Mouse (Mus musculus) testis, adult 2 months (tissue): Measurements from ENCODE around the gene Rad9b. TPM values are rescaled to one million over a fixed set of nuclear protein-coding genes. Genes with fewer than 3 reads are reported as not detected.

Experiments used
- H3K27ac ChIP-seq: fragments of 200-500 bp; 2 replicates; pipeline ENCODE4 v1.5.1; 2012; ENCODE audit warnings: low read depth, low read length; ENCODE audit not compliant: control insufficient read depth, insufficient read depth
- H3K27me3 ChIP-seq: fragments of 200-500 bp; 2 replicates; pipeline ENCODE4 v1.6.1; 2012; ENCODE audit warnings: mild to moderate bottlenecking, low read length, moderate library complexity; ENCODE audit not compliant: control insufficient read depth, insufficient read depth
- H3K36me3 ChIP-seq: fragments of 200-500 bp; 2 replicates; pipeline ENCODE4 v1.6.1; 2012; ENCODE audit warnings: mild to moderate bottlenecking, low read length; ENCODE audit not compliant: control insufficient read depth, insufficient read depth
- H3K4me1 ChIP-seq: fragments of 200-500 bp; 2 replicates; pipeline ENCODE4 v1.6.1; 2012; ENCODE audit warnings: low read length; ENCODE audit not compliant: control insufficient read depth, insufficient read depth
- H3K4me3 ChIP-seq: fragments of 200-500 bp; 2 replicates; pipeline ENCODE4 v1.5.1; 2012; ENCODE audit warnings: low read depth, mild to moderate bottlenecking, low read length, moderate library complexity, mixed read lengths; ENCODE audit not compliant: control insufficient read depth
- CTCF ChIP-seq: fragments of 200-500 bp; IDR thresholded peaks from 2 replicates; pipeline ENCODE4 v1.5.1; 2012; ENCODE audit warnings: low read depth, mild to moderate bottlenecking, inconsistent platforms, low read length, moderate library complexity; ENCODE audit not compliant: control insufficient read depth, insufficient read depth, insufficient replicate concordance
- POLR2A ChIP-seq: fragments of 200-500 bp; IDR thresholded peaks from 2 replicates; pipeline ENCODE4 v1.6.1; 2012; ENCODE audit warnings: low read depth, mild to moderate bottlenecking, inconsistent platforms, low read length, moderate library complexity; ENCODE audit not compliant: control insufficient read depth
- polyA plus RNA-seq: library from polyadenylated mRNA; depleted of rRNA; stranded (reverse); fragments of >200 nt; gene quantifications from 2 replicates; pipeline ENCODE4 v1.2.3, GENCODE M21; 2012

The Rad9b gene
- polyA plus RNA-seq, 1 experiment, result 28.0 TPM

DNA sequence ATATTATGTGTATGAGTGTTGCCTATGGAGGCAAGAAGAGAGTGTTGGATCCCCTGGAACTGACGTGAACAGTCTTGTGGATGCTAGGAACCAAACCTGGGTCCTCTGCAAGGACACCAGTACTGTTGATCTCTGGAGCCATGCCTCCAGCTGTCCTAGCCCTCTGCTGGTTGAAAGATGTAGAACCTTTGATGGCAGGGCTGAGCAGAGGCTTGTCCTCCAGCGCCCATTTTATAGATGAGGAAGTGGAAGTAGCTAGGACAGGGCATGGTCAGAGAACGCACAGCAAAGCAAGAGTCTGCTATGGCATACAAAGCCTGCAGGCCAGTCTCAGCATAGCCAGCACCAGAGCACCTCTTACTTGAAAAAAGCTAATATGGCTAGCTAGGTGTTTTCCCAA is 35.9 kb downstream of the Rad9b start:
- Histone ChIP-seq H3K36me3 (no peaks in the 10 kb centered on the region; the same call in none of the 2 replicates), H3K27ac (no peak overlapping the region), H3K27me3 (no peaks in the 10 kb centered on the region), H3K4me3 (no peak overlapping the region), H3K4me1 (peaks cover 4% of the 10 kb centered on the region; the same call in 1 of the 2 replicates)
- peak; percentile 5; the same call in 1 of the 2 replicates for TF ChIP-seq CTCF
- no peak for TF ChIP-seq POLR2A

DNA sequence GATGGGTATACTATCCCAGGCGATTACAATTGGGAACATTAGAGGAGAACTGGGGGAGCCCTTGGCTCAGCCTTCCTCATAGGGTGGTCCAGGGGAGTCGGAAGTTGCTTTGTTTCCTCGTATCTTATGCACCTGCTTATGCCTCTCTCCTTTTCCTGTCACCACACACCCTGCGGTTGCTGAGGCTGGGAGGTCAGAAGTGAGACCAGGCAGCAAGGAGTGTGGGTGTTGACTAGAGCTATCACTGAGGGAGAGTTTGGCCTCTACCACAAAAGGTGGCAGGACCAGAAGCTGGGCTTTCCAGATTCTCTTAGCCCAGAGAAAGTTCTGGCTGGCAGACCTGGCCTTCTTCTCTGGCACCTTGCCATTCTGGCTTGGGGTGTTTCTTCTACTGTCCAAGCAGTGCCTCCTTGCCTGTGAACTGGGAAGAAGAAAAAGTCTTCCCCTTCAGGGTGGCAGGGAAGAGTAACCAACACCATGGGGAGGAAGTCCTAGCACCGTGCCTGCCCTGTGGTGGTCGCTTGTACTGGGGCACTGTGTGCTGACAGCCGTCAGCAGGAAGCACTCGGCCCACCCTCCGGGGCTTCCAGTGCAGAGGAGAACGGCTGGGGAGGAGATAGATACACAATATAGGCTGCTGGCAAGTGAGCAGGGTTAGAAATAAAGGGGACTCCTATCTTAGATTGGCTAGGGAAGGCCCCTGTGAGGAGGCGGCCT is 36.5 kb downstream of the Rad9b start:
- H3K36me3 ChIP-seq, result no peaks in the 10 kb centered on the region; the same call in none of the 2 replicates

DNA sequence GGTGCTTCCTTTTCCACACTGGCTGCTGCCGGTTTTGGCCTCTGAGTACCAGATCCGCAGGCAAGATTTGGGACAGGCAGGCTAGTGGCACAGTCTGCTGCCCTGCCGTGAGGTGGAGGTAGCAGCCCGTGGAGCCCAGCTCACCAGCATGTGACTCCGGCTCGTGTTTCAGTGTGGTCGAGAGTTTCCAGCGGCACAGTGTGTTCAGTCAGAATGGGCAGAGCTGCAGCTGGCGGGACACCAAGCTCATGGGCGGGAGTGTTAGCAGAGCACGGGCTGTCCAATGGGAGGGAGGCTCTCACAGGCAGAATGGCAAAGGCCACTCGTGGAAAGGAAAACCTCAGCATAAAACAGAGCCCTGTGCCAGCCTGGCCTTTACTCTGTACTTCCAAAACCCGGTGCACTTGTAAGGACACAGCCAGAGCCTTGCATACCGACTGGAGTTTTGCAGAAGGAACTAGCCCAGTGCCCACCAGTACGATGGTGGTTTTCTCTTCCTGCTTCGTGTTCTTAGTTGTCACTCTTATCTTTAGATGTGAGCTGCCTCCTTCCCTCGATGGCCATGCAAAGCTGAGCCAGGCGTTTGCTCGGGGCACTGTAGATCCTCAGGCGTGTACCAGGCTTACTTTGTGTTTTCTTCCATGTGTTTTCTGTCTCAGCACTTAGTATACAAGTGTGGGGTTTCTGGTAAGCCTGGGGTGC is 38.9 kb downstream of the Rad9b start:
- H3K4me3 ChIP-seq, result no peak overlapping the region
- peaks cover 4% of the 10 kb centered on the region; the same call in 1 of the 2 replicates for H3K4me1 ChIP-seq
- no peaks in the 10 kb centered on the region for H3K27me3 ChIP-seq
- peaks cover 1% of the 10 kb centered on the region for H3K36me3 ChIP-seq
- TF ChIP-seq POLR2A (no peak; the same call in 1 of the 2 replicates), CTCF (peak; percentile 42; the same call in 1 of the 2 replicates)
- peak overlapping the region; percentile 61 for H3K27ac ChIP-seq

More for the DNA sequence above, 36.5 kb downstream of the Rad9b start:
- H3K27me3 ChIP-seq, result no peaks in the 10 kb centered on the region
- no peak overlapping the region for H3K4me3 ChIP-seq
- H3K4me1 ChIP-seq, result peaks cover 4% of the 10 kb centered on the region; the same call in 1 of the 2 replicates
- H3K27ac ChIP-seq, result no peak overlapping the region
- TF ChIP-seq CTCF (no peak), POLR2A (no peak)

DNA sequence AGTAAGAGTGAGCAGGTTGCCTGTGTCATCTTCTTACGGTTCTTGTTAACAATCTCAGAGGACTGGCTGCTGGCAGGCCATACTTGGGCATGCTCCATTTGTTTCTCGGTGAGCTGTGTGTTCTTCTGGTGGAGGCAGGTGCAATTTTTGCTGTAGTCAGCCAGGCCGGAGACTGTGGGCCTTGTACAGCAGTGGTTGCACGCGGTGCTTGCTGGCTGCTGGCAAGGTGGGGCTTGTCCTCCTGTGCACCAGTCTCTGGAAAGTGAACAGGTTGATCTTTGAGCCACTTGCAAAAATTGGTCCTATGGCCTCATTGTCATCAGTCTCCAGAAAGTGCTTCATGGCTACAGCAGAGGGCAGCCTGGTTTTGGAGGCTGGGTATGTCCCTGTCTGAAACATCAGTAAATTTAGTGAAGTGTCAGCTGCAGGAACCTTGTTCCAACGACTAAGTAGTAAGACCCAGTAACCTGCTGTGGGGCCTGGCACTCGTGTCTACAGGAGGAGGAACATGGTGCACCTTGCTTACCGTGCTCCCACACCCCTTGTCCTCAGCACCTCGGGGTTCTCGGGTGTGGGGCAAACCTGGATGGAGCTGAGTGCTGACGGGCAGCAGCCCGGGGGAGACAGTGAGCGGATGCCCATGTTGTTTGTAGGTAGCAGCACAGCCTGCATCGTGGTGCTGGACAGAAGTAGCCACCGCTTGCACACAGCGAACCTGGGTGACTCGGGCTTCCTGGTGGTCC is 40.9 kb downstream of the Rad9b start:
- peaks cover 1% of the 10 kb centered on the region for H3K36me3 ChIP-seq
- no peaks in the 10 kb centered on the region for H3K27me3 ChIP-seq
- H3K4me3 ChIP-seq, result no peak overlapping the region
- no peak overlapping the region for H3K27ac ChIP-seq
- H3K4me1 ChIP-seq, result peaks cover 4% of the 10 kb centered on the region; the same call in 1 of the 2 replicates
- no peak for TF ChIP-seq CTCF
- no peak for TF ChIP-seq POLR2A

DNA sequence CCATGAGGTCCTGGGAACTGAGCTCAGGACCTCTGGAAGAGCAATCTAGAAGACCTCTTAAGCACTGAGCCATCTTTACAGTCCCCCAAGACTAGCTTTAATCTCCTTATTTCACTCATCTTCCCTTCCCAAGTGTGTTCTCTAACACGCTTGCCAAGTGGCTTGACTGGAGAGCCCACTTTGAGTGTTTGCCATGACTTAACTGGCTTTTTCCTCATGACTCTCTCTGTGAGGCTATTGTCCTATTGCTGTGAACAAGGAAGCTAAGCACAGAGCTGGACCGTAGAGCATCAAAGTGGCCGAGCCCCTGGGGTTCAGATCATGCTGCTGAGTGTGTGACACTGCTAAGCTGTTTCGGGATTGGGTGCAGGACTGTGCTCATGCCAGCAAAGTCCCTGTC is 41.7 kb downstream of the Rad9b start:
- peaks cover 4% of the 10 kb centered on the region; the same call in 1 of the 2 replicates for H3K4me1 ChIP-seq
- TF ChIP-seq CTCF (no peak), POLR2A (no peak)
- H3K36me3 ChIP-seq, result peaks cover 1% of the 10 kb centered on the region
- no peak overlapping the region for H3K27ac ChIP-seq
- no peaks in the 10 kb centered on the region for H3K27me3 ChIP-seq
- no peak overlapping the region for H3K4me3 ChIP-seq

DNA sequence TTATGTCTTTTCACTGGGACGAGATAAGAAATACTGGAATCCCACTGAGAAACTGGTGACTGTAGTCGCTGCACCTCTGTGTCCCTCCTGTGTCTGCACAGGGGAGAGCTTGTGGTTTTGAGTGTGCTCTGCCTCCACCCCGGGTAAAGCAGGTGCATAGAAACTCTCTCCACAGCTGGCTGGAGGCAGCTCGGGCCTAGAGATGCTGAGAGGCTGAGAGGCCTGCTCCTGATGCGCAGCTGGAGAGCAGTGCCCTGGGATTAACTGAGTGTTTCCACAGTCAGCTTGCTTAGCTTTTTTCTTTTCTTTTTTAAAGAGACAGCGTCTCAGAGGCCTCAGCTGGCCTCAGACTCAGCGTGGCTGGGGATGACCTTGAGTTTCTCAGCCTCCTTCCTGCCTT is 42.3 kb downstream of the Rad9b start:
- H3K4me1 ChIP-seq, result peaks cover 4% of the 10 kb centered on the region; the same call in 1 of the 2 replicates
- H3K36me3 ChIP-seq, result peaks cover 1% of the 10 kb centered on the region

DNA sequence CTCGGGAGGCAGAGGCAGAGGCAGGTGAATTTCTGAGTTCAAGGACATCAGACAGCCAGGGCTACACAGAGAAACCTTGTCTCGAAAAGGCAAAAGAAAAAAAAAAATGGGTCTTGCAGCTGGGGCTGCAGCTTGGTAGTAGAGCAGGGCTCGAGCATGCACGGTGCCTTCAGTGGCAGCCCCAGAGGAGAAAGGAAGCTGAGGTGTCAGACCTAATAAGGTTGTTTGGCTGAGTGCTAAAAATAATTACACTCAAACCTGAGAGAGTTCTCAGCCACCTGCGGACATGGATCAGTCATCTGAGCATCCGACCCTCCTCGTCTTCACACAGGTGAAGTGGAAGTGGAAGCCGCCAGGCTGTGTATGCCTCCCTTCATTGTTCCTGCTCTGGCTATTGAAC is 43.3 kb downstream of the Rad9b start:
- peaks cover 4% of the 10 kb centered on the region; the same call in 1 of the 2 replicates for H3K4me1 ChIP-seq
- no peak for TF ChIP-seq POLR2A
- no peak for TF ChIP-seq CTCF
- no peaks in the 10 kb centered on the region for H3K27me3 ChIP-seq
- peaks cover 1% of the 10 kb centered on the region for H3K36me3 ChIP-seq
- H3K27ac ChIP-seq, result no peak overlapping the region
- H3K4me3 ChIP-seq, result no peak overlapping the region

More for the DNA sequence above, 42.3 kb downstream of the Rad9b start:
- Histone ChIP-seq H3K4me3 (no peak overlapping the region), H3K27me3 (no peaks in the 10 kb centered on the region), H3K27ac (peak overlapping the region; percentile 43; the same call in 1 of the 2 replicates)
- TF ChIP-seq POLR2A (no peak), CTCF (no peak)
